Mouse (Mus musculus) embryonic facial prominence, embryonic 14.5 days (tissue): ENCODE results near the gene Usp48. TPM values are rescaled to one million over a fixed set of nuclear protein-coding genes. Genes with fewer than 3 reads are reported as not detected.

Experiments
- ATAC-seq: fragments of 200-750 bp; cut with Nextera tagmentation; 2 replicates; pipeline ENCODE4 v1.8.0; 2017; ENCODE audit warnings: low read depth, moderate number of reproducible peaks, moderate TSS enrichment
- DNase-seq: peaks from one replicate; pipeline ENCODE4 v3.0.0-alpha.2; 2015; ENCODE audit warnings: low spot score
- H3K27ac ChIP-seq: fragments of 300-500 bp; sonication (generic); replicated peaks from 2 replicates; pipeline ENCODE4 v1.5.1; 2014; ENCODE audit warnings: low read depth, mild to moderate bottlenecking, low read length, moderate library complexity
- H3K27me3 ChIP-seq: fragments of 300-500 bp; sonication (generic); replicated peaks from 2 replicates; pipeline ENCODE4 v1.6.1; 2014; ENCODE audit warnings: low read length; ENCODE audit not compliant: control insufficient read depth, insufficient read depth
- H3K36me3 ChIP-seq: fragments of 300-500 bp; sonication (generic); 2 replicates; pipeline ENCODE4 v1.6.1; 2014; ENCODE audit warnings: low read length, mixed read lengths; ENCODE audit not compliant: control insufficient read depth, insufficient read depth
- H3K4me1 ChIP-seq: fragments of 300-500 bp; sonication (generic); 2 replicates; pipeline ENCODE4 v1.6.1; 2014; ENCODE audit warnings: antibody characterized with exemption, low read length; ENCODE audit not compliant: control insufficient read depth, insufficient read depth
- H3K4me2 ChIP-seq: fragments of 300-500 bp; sonication (generic); 2 replicates; pipeline ENCODE4 v1.6.1; 2014; ENCODE audit warnings: low read depth, mild to moderate bottlenecking, low read length, moderate library complexity, mixed read lengths
- H3K4me3 ChIP-seq: fragments of 300-500 bp; sonication (generic); 2 replicates; pipeline ENCODE4 v1.5.1; 2014; ENCODE audit warnings: low read depth, mild to moderate bottlenecking, low read length
- H3K9ac ChIP-seq: fragments of 300-500 bp; sonication (generic); 2 replicates; pipeline ENCODE4 v1.6.1; 2014; ENCODE audit warnings: low read depth, mild to moderate bottlenecking, low read length, moderate library complexity, mixed read lengths
- H3K9me3 ChIP-seq: fragments of 300-500 bp; sonication (generic); 2 replicates; pipeline ENCODE4 v1.6.1; 2016; ENCODE audit warnings: low read length; ENCODE audit not compliant: control insufficient read depth
- WGBS: fragments of 180-500 bp; shearing (Covaris S2); extraction: QIAGEN DNeasy Blood & Tissue Kit; methylation state at CpG from one replicate; pipeline ENCODE4 v1.1.7; 2014; 5-methylcytosine and 5-hydroxymethylcytosine counted together
- polyA plus RNA-seq: library from polyadenylated mRNA; unstranded; fragments of >200 nt; fragmentation: Nextera tagmentation; extraction: Ambion mirVana; gene quantifications from 2 replicates; pipeline ENCODE4 v1.2.1, GENCODE M21; 2014

Usp48 gene
- polyA plus RNA-seq, 1 experiment from 2014 or later, result 59.8 TPM

GRCm38 (mm10) chr4:137666958-137667345 lies 73.4 kb downstream of the Usp48 start:
- H3K36me3 ChIP-seq, result no peaks in the 10 kb centered on the region
- ATAC-seq (no peak), DNase-seq (no peak)
- peaks cover 4% of the 10 kb centered on the region; the same call in 1 of the 2 replicates for H3K27me3 ChIP-seq
- H3K4me3 ChIP-seq, result no peak overlapping the region
- H3K4me2 ChIP-seq, result no peak overlapping the region
- peaks cover 14% of the 10 kb centered on the region; the same call in 1 of the 2 replicates for H3K4me1 ChIP-seq
- no peak overlapping the region for H3K27ac ChIP-seq
- 73% methylated on average over 8 of the region's 8 CpGs for whole genome bisulfite sequencing
- H3K9me3 ChIP-seq, result no peaks in the 10 kb centered on the region
- H3K9ac ChIP-seq, result no peak overlapping the region

- Histone ChIP-seq H3K4me3 (no peak overlapping the region), H3K27ac (no peak overlapping the region), H3K36me3 (no peaks in the 10 kb centered on the region), H3K9me3 (no peaks in the 10 kb centered on the region), H3K4me1 (peaks cover 14% of the 10 kb centered on the region; the same call in 1 of the 2 replicates), H3K27me3 (peaks cover 4% of the 10 kb centered on the region; the same call in 1 of the 2 replicates), H3K4me2 (no peak overlapping the region), H3K9ac (no peak overlapping the region)
- no peak for ATAC-seq
- 54% methylated on average over 5 of the region's 5 CpGs for WGBS
- DNase-seq, result no peak
These were observed 74.2 kb downstream of the Usp48 start for GRCm38 (mm10) chr4:137667747-137668146.

GRCm38 (mm10) chr4:137671711-137672500 lies 78.4 kb downstream of the Usp48 start:
- Histone ChIP-seq H3K36me3 (no peaks in the 10 kb centered on the region), H3K27ac (no peak overlapping the region), H3K4me1 (no peaks in the 10 kb centered on the region), H3K4me3 (no peak overlapping the region), H3K4me2 (no peak overlapping the region), H3K9ac (no peak overlapping the region), H3K9me3 (no peaks in the 10 kb centered on the region), H3K27me3 (0 out of 2 replicates have a peak, but pooled peaks cover under 1% of the 10 kb centered on the region)
- ATAC-seq (no peak), DNase-seq (no peak)
- 66% methylated on average over 13 of the region's 13 CpGs for WGBS

GRCm38 (mm10) chr4:137675566-137675965 lies 82.0 kb downstream of the Usp48 start:
- Histone ChIP-seq H3K9me3 (no peaks in the 10 kb centered on the region), H3K9ac (no peak overlapping the region), H3K4me2 (no peak overlapping the region), H3K36me3 (no peaks in the 10 kb centered on the region), H3K27ac (no peak overlapping the region), H3K4me3 (no peak overlapping the region), H3K27me3 (peaks cover 25% of the 10 kb centered on the region), H3K4me1 (no peaks in the 10 kb centered on the region)
- DNase-seq (no peak), ATAC-seq (no peak)
- WGBS, result 67% methylated on average over 7 of the region's 7 CpGs

GRCm38 (mm10) chr4:137676057-137676456 lies 82.5 kb downstream of the Usp48 start:
- no peak for DNase-seq
- H3K4me3 ChIP-seq, result no peak overlapping the region
- H3K27ac ChIP-seq, result no peak overlapping the region

GRCm38 (mm10) chr4:137676700-137677484 lies 83.3 kb downstream of the Usp48 start:
- Histone ChIP-seq H3K4me3 (no peak overlapping the region), H3K9me3 (no peaks in the 10 kb centered on the region), H3K27me3 (peaks cover 38% of the 10 kb centered on the region), H3K9ac (no peak overlapping the region), H3K4me1 (peaks cover 4% of the 10 kb centered on the region), H3K27ac (no peak overlapping the region), H3K4me2 (no peak overlapping the region), H3K36me3 (no peaks in the 10 kb centered on the region)
- ATAC-seq, result no peak
- no peak for DNase-seq
- 55% methylated on average over 13 of the region's 13 CpGs for WGBS

More at GRCm38 (mm10) chr4:137676057-137676456, 82.5 kb downstream of the Usp48 start:
- no peak overlapping the region for H3K4me2 ChIP-seq
- H3K36me3 ChIP-seq, result no peaks in the 10 kb centered on the region
- H3K4me1 ChIP-seq, result peaks cover under 1% of the 10 kb centered on the region; the same call in 1 of the 2 replicates
- ATAC-seq, result 0 out of 2 replicates have a peak, but pooled peaks have one; percentile 23
- 7% methylated on average over 10 of the region's 11 CpGs for WGBS
- peaks cover 29% of the 10 kb centered on the region for H3K27me3 ChIP-seq
- H3K9me3 ChIP-seq, result no peaks in the 10 kb centered on the region
- H3K9ac ChIP-seq, result no peak overlapping the region

- H3K4me3 ChIP-seq, result no peak overlapping the region
- H3K9me3 ChIP-seq, result no peaks in the 10 kb centered on the region
- H3K4me2 ChIP-seq, result no peak overlapping the region
- no peak overlapping the region for H3K27ac ChIP-seq
- H3K36me3 ChIP-seq, result no peaks in the 10 kb centered on the region
- DNase-seq (no peak), ATAC-seq (no peak)
- H3K27me3 ChIP-seq, result peaks cover 47% of the 10 kb centered on the region
- peaks cover 4% of the 10 kb centered on the region for H3K4me1 ChIP-seq
- no peak overlapping the region for H3K9ac ChIP-seq
- WGBS, result 73% methylated on average over 5 of the region's 5 CpGs
These were observed 84.4 kb downstream of the Usp48 start for GRCm38 (mm10) chr4:137677906-137678305.

GRCm38 (mm10) chr4:137678568-137678967 lies 85.0 kb downstream of the Usp48 start:
- peaks cover 47% of the 10 kb centered on the region for H3K27me3 ChIP-seq
- H3K9me3 ChIP-seq, result no peaks in the 10 kb centered on the region
- no peak for DNase-seq
- no peak overlapping the region for H3K4me2 ChIP-seq
- H3K9ac ChIP-seq, result no peak overlapping the region
- WGBS, result 71% methylated on average over 9 of the region's 9 CpGs
- H3K36me3 ChIP-seq, result no peaks in the 10 kb centered on the region
- H3K4me3 ChIP-seq, result no peak overlapping the region
- ATAC-seq, result no peak
- H3K4me1 ChIP-seq, result peaks cover 4% of the 10 kb centered on the region
- H3K27ac ChIP-seq, result no peak overlapping the region
